Mouse (Mus musculus) hindbrain, postnatal 0 days (tissue): Measurements from ENCODE around the gene Syt1. TPM values are rescaled to one million over a fixed set of nuclear protein-coding genes. Genes with fewer than 3 reads are reported as not detected.

Source experiments
- ATAC-seq: fragments of 200-750 bp; cut with Nextera tagmentation; 2 replicates; pipeline ENCODE4 v1.8.0; 2017; ENCODE audit warnings: mild to moderate bottlenecking, moderate TSS enrichment, moderate library complexity
- DNase-seq: peaks from one replicate; pipeline ENCODE4 v3.0.0-alpha.2; 2015; ENCODE audit warnings: low spot score
- H3K27ac ChIP-seq: fragments of 300-500 bp; sonication (generic); 2 replicates; pipeline ENCODE4 v1.5.1; 2014; ENCODE audit warnings: mild to moderate bottlenecking
- H3K27me3 ChIP-seq: fragments of 300-500 bp; sonication (generic); 2 replicates; pipeline ENCODE4 v1.6.1; 2014; ENCODE audit warnings: low read length, mixed read lengths; ENCODE audit not compliant: insufficient read depth
- H3K36me3 ChIP-seq: fragments of 300-500 bp; sonication (generic); 2 replicates; pipeline ENCODE4 v1.6.1; 2014; ENCODE audit warnings: low read length, mixed read lengths; ENCODE audit not compliant: insufficient read depth
- H3K4me1 ChIP-seq: fragments of 300-500 bp; sonication (generic); 2 replicates; pipeline ENCODE4 v1.6.1; 2014; ENCODE audit warnings: antibody characterized with exemption, low read length, mixed read lengths; ENCODE audit not compliant: insufficient read depth
- H3K4me2 ChIP-seq: fragments of 300-500 bp; sonication (generic); 2 replicates; pipeline ENCODE4 v1.6.1; 2014; ENCODE audit warnings: low read depth, mild to moderate bottlenecking, low read length, moderate library complexity, mixed read lengths
- H3K4me3 ChIP-seq: fragments of 300-500 bp; sonication (generic); 2 replicates; pipeline ENCODE4 v1.5.1; 2014; ENCODE audit warnings: low read length
- H3K9ac ChIP-seq: fragments of 300-500 bp; sonication (generic); replicated peaks from 2 replicates; pipeline ENCODE4 v1.6.1; 2014; ENCODE audit warnings: mild to moderate bottlenecking, low read length, moderate library complexity, mixed read lengths
- H3K9me3 ChIP-seq: fragments of 300-500 bp; sonication (generic); 2 replicates; pipeline ENCODE4 v1.6.1; 2016; ENCODE audit warnings: low read length, mixed read lengths
- CTCF ChIP-seq: IDR thresholded peaks from 2 replicates; pipeline ENCODE4 v1.5.1; 2016; ENCODE audit warnings: antibody characterized with exemption, control low read depth, low read depth
- WGBS: fragments of 180-500 bp; shearing (Covaris S2); extraction: QIAGEN DNeasy Blood & Tissue Kit; methylation state at CpG from one replicate; pipeline ENCODE4 v1.1.7; 2014; 5-methylcytosine and 5-hydroxymethylcytosine counted together
- polyA plus RNA-seq: library from polyadenylated mRNA; unstranded; fragments of >200 nt; fragmentation: Nextera tagmentation; extraction: Ambion mirVana; gene quantifications from 2 replicates; pipeline ENCODE4 v1.2.1, GENCODE M21; 2015
- total RNA-seq: library from RNA; depleted of rRNA; stranded (reverse); fragments of >200 nt; gene quantifications from 2 replicates; pipeline ENCODE4 v1.2.3, GENCODE M21; 2014

Syt1 gene
- total and polyA plus RNA-seq, 2 experiments from 2014 or later = 96.1 to 147 TPM

- TF ChIP-seq CTCF = no peak
- DNase-seq (no peak), ATAC-seq (0 out of 2 replicates have a peak, but pooled peaks have one; percentile 10)
- Histone ChIP-seq H3K36me3 (no peaks in the 10 kb centered on the region; the same call in 1 of the 2 replicates), H3K4me1 (no peaks in the 10 kb centered on the region), H3K4me2 (no peak overlapping the region), H3K27ac (no peak overlapping the region), H3K27me3 (no peaks in the 10 kb centered on the region), H3K4me3 (no peak overlapping the region), H3K9me3 (no peaks in the 10 kb centered on the region), H3K9ac (no peak overlapping the region)
- WGBS = 85% methylated on average over 4 of the region's 4 CpGs
These were observed 375.2 kb downstream of the Syt1 start for GRCm38 (mm10) chr10:108635616-108636015.

DNA sequence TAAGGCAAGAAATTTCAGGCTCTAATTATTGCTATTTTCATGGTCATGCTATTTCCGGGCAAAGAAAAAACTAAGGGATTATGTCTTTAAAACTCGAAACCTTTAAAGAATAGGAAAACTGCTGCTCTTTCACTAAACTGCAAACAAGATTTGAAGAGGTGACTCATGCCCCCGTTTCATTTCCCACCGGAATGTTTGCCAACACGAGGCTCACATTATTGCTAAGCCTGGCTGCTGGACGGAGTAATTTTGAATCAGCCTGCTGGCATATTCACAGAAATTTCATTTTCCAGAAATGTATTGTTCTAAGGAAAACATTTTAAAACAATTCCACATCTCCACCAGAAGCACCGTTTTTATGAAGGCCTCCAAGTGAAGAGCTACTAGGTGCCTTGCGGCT is 379.9 kb downstream of the Syt1 start:
- Histone ChIP-seq H3K36me3 (no peaks in the 10 kb centered on the region; the same call in 1 of the 2 replicates), H3K4me2 (no peak overlapping the region), H3K4me1 (no peaks in the 10 kb centered on the region), H3K27me3 (no peaks in the 10 kb centered on the region), H3K9ac (no peak overlapping the region), H3K27ac (no peak overlapping the region), H3K9me3 (no peaks in the 10 kb centered on the region), H3K4me3 (no peak overlapping the region)
- no peak for ATAC-seq
- WGBS = 84% methylated on average over 8 of the region's 8 CpGs
- no peak for TF ChIP-seq CTCF
- no peak for DNase-seq

DNA sequence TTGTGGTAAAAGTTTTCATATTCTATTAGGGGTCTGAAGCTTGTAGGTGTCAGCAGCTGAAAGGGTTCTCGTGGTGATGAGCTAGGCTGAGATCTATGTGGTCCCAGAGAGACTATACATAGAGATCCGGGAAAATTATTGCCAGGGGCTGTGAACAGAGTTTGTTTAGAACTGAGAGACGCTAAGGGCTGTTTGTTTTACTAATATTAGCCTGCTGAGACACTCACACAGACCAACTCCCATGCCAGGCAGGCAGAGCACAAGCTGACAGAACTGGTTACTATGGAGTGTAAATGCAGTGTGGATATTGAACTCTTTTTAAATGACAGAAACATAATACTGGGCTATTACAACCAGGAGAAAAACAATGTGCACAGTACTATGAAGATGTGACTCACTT is 384.4 kb downstream of the Syt1 start:
- Histone ChIP-seq H3K27me3 (no peaks in the 10 kb centered on the region), H3K36me3 (no peaks in the 10 kb centered on the region; the same call in 1 of the 2 replicates), H3K4me1 (no peaks in the 10 kb centered on the region), H3K9ac (no peak overlapping the region), H3K4me2 (no peak overlapping the region), H3K9me3 (no peaks in the 10 kb centered on the region), H3K27ac (no peak overlapping the region), H3K4me3 (no peak overlapping the region)
- 28% methylated on average over 3 of the region's 3 CpGs for WGBS
- no peak for DNase-seq
- ATAC-seq = no peak
- no peak for TF ChIP-seq CTCF

DNA sequence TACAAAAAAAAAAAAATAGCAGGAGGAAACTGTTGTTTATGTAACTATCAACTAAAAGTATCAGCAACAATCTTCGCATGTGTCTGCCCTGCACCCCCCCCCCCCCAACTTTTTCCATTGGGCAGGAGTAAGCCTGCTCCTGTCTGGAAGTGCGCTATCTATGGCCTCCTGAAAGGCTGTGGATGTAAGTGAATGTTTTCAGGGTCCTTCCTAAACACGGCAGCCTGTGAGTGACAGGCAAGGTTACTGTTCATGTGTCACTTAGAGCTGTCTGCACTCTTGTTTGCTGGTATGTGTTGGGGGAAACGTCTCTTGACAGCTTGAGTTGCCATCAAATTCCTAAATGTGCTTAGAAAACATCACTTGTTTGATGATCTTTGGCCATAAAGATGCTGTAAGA is 387.8 kb downstream of the Syt1 start:
- WGBS = 77% methylated on average over 4 of the region's 4 CpGs
- no peak for ATAC-seq
- H3K27ac ChIP-seq = no peak overlapping the region
- no peak overlapping the region for H3K9ac ChIP-seq
- H3K4me3 ChIP-seq = no peak overlapping the region
- TF ChIP-seq CTCF = no peak
- no peak for DNase-seq
- no peaks in the 10 kb centered on the region; the same call in 1 of the 2 replicates for H3K36me3 ChIP-seq
- no peaks in the 10 kb centered on the region for H3K4me1 ChIP-seq
- no peaks in the 10 kb centered on the region for H3K9me3 ChIP-seq
- H3K4me2 ChIP-seq = no peak overlapping the region
- H3K27me3 ChIP-seq = no peaks in the 10 kb centered on the region

DNA sequence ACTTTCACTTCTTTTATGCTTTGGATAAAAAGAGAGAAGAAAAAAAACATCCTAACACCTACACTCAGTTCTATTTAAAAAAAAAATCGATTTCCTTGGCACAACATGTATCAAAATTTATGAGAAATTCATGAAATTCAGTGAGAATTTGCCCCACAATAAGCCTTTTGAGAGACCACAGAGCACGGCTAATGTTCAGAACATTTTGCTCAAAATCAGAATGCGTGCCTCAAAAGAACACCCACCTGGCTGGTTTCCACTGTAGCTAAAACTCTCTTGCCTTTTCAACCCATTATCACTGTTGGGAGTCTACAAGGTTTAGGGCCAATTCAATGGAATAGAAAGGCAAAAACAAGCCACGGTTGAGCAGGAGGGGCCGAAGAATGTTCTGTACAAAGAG is 390.9 kb downstream of the Syt1 start:
- TF ChIP-seq CTCF = no peak
- Histone ChIP-seq H3K4me2 (no peak overlapping the region), H3K9me3 (no peaks in the 10 kb centered on the region), H3K4me1 (no peaks in the 10 kb centered on the region), H3K27me3 (no peaks in the 10 kb centered on the region), H3K36me3 (no peaks in the 10 kb centered on the region; the same call in 1 of the 2 replicates), H3K27ac (no peak overlapping the region), H3K4me3 (no peak overlapping the region), H3K9ac (no peak overlapping the region)
- no peak for ATAC-seq
- DNase-seq = no peak
- 77% methylated on average over 5 of the region's 5 CpGs for WGBS

- ATAC-seq = no peak
- 90% methylated on average over 5 of the region's 5 CpGs for WGBS
- no peak overlapping the region for H3K9ac ChIP-seq
These were observed 391.6 kb downstream of the Syt1 start for GRCm38 (mm10) chr10:108619217-108619616.

DNA sequence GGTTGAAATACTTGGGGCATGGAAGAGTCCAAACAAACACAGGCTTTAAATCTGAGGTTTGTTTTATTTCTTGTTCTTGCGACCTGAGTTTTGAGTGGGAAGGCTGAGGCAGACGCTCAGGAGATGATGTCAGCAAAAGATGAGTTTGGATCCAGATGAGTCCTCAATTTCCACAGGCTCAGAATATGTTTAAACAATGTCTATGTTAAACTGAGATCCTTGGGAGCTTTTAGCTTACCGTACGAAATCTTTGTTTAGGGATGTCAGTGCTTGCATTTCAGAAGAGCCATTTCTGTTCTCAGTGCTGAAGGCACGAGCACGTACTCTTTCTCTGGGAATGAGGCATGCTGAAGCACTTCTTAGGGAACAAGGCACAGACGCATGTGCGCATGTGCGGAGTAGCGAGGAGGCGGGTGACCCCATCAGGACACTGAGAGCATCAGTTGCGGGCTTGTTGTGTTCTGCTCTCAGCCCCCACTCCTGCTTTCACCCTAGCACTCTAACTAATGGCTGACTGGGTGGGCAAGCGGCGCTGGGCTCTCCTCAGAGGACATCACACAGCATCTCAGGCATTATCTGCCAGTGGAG is 400.6 kb downstream of the Syt1 start:
- no peak for TF ChIP-seq CTCF
- H3K36me3 ChIP-seq = no peaks in the 10 kb centered on the region
- ATAC-seq = no peak
- no peaks in the 10 kb centered on the region for H3K4me1 ChIP-seq
- H3K9me3 ChIP-seq = no peaks in the 10 kb centered on the region
- no peak overlapping the region for H3K9ac ChIP-seq
- no peak overlapping the region for H3K4me2 ChIP-seq
- no peak for DNase-seq
- no peak overlapping the region for H3K27ac ChIP-seq
- no peak overlapping the region for H3K4me3 ChIP-seq
- H3K27me3 ChIP-seq = no peaks in the 10 kb centered on the region
- 78% methylated on average over 14 of the region's 14 CpGs for WGBS

More at GRCm38 (mm10) chr10:108619217-108619616, 391.6 kb downstream of the Syt1 start:
- no peak overlapping the region for H3K4me3 ChIP-seq
- H3K9me3 ChIP-seq = no peaks in the 10 kb centered on the region
- no peak overlapping the region for H3K27ac ChIP-seq
- no peak for DNase-seq
- no peaks in the 10 kb centered on the region for H3K4me1 ChIP-seq
- H3K36me3 ChIP-seq = no peaks in the 10 kb centered on the region; the same call in 1 of the 2 replicates
- no peak for TF ChIP-seq CTCF
- H3K27me3 ChIP-seq = no peaks in the 10 kb centered on the region
- H3K4me2 ChIP-seq = no peak overlapping the region
